Mouse (Mus musculus) kidney, adult 9 months (tissue): ENCODE results near the gene Krt27.

Experiments used
- DNase-seq: peaks from one replicate; pipeline ENCODE4 v3.0.0; 2022

Gene Krt27

DNA sequence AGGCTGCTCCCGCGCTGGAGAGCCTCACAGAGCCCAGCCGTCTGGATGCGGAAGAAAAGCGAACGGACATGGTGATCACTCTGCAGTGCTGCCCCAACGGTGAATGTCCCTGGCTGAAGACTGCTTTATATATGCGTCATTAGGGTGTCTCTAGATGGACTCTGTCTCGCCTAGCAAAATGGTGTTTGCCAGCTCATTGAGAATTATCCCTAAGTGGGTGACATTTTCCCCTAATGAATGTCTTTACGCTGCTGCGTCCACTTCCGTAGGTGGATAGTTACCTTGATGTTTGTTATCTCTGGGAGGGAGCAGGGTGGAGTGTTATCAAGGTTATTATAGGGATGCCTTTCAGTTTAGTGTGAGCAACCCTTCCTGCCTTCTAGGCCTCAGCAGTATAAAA, at the start of gene Krt27:
Krt27 (minus strand) TSS at position 101 of the 400 bp plus-strand sequence.
- no peak for DNase-seq

DNA sequence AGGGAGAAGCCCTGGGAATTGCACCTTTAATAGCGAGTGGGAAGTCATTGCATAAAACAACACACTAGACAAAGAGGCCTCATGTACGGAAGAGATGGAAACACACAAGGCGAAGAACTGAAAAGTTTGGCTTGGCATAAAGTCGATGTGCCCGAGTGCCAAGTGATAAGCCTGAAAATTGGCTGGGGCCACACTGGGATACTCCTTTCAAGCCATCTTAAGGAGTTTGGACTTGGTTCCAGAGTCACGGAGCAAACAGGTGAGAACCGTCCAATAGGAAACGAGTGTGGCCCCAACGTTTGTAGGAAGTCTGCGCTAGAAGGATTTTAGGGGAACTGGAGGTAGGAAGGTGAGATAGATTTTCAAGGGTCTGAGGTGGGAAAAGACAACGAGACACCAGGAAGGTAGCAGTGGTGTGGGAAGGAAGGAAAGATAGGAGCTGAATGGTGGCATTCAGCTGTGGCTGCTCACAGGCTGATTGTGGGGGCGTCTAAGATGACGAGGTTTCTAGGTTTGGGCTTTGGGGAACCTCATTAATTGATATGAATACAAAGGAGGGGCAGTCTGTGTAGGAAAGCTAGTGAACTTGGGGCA, 49.1 kb upstream of the Krt27 start:
- DNase-seq: no peak

DNA sequence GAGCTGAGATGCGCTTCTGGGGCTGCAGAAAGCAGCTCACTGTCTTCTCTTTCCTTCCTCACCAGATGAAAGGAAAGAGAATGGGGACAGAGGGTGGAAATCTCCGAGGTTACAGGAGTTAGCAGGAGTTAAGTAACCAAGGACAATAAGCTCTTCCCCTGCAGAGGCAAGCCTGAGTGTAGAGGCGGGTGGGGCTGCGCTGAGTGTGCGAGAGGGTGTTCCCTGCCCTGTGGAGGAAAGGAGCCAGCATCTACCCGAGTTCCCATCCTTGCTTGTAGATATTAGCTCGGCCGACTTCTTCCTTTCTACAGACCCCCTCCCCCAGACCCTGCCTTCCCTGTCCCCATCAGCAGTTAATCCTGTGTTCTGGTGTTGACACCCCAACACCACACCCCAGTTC, 47.9 kb upstream of the Krt27 start:
- DNase-seq: no peak

DNA sequence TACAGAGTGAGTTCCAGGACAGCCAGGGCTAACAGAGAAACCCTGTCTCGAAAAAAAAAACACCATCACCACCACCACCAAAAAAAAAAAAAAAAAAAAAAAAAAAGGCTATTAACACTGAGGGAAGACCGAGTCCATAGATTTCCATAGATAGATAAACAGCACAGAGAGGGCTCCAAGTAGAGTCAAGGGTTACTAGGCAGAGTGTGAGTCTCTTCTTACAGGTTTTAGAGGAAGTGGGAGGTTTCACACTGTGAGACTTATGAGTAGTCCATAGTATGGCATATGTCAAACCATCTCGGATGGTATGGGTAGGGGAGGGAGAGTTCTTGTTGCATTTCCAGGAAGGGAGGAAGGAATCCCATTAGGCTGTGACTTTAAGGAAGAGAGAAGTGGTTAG, 47.2 kb upstream of the Krt27 start:
- DNase-seq: no peak

DNA sequence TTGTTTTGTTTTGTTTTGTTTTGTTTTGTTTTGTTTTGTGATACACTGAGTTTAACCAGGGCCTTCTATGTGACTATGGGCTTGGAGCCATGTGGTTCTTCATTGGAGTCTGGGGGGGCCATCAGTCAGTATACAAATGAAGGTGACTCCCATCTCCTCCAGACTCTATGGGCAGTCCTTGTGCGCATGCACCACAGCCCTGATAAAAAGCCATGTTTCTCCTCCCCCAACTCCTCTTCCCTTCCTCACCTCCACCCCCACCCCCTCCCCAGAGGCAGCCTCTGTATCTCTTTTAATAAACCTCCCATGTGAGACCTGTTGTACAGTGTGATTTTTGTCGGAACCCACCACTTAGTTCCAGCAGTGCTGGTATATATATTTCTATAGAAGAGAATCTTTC, 45.8 kb upstream of the Krt27 start:
- DNase-seq: no peak

DNA sequence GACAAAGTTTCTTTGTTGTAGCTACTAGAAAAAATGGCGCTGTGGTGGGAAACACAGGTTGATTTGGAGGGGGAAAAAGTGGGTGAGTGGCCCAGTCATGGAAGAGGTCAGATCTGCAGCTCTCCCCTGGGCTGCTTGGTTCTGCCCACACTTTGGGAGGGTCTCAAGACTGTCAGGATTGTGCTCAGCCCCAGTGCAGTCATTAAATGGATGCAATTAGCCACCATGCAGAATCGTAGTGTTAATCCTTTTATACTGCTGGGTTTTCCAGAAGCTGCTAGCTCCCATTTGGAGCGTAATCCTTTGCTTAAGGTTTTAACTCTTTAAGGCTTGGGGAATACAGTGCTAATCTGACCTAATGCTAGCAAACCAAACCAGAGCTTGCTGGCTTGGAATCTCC, 45.1 kb upstream of the Krt27 start:
- no peak for DNase-seq

DNA sequence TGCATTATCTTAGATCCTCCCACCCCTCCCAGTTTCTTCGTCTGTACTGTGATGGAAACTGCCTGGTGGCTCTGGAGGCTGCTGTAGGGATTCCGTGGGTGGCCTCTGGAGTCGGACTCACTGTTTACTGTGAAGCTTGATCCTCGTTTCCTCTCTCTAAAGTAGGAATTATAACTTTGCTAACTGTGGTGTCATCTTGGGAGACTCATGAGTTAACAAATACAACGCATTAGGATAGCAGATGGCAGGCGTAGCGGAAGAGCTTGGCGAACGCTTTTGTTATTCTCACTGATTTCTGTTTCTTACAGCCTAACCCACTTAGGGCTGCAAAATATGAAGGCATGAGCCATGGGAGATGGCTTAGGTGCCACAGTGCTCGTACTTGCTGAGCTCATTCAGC, 41.6 kb upstream of the Krt27 start:
- no peak for DNase-seq

DNA sequence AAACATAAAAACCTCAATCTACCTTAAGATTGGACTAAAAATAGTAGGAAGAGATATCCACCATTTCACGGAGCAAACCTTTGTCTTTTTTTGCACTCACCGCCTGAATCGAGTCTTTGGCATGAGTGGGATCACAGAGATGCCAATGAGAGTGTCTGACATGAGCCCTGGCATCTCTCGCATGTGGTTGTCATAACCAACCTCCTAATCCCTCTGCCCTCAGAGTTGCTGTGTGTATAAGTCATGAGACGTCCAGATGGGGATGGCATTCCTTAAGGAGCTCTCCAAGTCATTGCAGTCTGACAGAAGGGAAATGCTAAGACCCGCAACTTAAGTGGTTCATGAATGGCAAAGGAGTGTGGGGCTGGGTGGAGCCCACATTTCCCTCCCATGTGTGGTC, 40.5 kb upstream of the Krt27 start:
- no peak for DNase-seq

DNA sequence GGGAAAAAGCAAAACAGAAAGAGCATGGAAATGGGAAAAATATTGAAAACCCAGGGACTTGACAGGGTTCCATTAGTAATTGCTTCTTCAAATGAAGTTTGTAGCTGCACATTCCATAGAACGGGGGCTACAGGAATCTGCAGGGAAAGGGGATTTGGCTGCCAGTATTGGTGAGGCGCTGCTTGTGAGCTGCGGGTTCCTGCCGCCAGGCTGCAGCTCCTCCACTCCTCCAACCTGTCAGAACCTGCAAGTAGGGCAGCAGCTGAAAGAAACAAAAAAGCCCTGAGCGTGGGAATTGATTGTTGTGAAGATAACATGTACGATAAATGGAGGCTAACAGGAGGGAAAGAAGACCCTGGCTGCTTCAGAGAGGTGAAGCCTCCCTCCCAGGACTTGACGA, 40.0 kb upstream of the Krt27 start:
- DNase-seq: no peak

DNA sequence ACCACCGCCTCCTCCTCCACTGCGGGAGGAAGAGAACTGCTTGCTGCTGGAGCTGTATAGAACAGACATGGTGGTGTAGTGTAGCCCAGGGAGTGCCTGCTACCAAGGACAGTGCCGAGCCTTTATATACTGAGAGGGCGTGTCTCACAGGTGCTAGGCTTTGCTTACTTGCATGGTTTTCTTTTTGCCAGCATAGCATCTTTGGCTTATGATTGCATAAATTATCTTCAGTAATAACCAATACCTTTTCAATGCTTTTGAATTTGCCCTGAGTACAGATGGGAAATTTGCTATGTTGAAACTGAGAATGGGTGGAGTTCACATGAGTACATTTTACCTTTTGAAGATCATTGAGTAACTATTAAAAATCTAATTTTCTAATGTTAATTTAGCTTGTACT, 38.4 kb upstream of the Krt27 start, which contains the start of gene Krt10:
Krt10 (minus strand) TSS at position 101 of the 400 bp plus-strand sequence.
- DNase-seq: no peak

DNA sequence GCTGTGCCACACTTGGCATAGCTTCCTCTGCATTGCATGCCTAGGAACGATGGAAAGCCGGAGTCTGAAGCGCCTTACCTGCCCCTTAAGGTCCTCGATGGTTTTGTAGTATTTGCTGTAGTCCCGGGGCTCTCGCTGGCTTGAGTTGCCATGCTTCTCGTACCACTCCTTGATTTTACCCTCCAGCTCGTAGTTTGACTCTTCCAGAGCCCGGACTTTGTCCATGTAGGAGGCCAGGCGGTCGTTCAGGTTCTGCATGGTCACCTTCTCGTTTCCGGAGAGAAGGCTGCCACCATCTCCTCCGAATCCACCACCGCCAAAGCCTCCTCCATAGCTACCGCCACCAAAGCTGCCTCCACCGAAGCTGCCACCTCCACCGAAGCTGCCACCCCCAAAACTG, 37.8 kb upstream of the Krt27 start:
- DNase-seq: peak; percentile 54

DNA sequence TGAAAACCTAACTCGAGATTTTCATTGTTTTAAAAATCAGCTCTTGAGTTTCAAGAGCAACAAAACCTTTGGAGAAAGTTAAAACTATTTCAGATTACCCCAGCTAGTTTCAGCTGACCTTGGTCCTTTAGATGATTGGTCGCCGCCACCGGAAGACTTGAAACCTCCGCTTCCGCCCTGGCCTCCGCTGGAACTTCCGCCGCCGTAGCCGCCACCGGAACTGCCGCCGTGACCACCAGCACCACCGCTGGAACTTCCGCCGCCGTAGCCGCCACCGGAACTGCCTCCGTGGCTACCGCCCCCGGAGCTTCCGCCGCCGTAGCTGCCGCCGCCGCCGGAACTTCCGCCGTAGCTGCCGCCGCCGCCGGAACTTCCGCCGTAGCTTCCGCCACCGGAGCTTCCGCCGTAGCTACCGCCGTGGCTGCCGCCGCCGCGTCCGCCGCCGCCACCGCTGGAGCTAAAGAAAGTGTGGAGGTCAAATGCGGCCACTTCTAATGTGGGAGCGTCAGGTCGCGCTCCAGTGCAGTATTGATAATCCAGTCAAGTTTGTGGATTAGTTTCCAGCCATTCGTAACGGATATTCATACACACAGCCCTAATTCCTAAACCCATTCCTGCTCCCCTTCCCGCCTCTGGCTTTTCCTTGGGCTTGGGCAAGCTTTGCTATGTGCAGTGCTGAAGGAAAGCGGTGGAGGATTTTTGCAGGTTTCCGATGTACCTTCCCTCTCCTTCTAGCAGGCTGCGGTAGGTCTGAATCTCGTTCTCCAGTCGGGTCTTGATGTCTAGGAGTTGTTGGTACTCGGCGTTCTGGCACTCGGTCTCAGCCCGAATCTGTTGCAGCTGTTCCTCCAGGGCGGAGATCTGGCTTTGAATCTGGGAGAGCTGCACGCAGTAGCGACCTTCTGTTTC, 35.2 kb upstream of the Krt27 start:
- peak; percentile 94 for DNase-seq

DNA sequence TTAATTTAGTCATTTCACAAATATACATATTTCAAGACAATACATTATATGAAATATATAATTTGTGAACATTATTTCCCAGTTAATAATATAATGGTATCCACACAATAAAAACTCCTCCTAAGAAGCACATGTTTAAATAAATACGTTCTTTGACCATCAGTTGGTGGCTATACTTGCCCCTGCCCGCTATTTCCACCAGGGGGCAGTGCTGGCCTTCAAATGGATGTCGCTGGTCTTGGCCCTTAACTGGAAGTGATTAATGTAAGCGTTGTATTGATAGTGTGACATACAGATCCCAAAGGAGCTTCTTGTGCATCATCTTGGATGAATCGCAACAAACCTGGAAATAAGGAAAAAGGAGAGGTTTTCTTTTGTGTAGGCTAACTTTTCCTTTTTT, 28.7 kb upstream of the Krt27 start:
- peak; percentile 78 for DNase-seq

DNA sequence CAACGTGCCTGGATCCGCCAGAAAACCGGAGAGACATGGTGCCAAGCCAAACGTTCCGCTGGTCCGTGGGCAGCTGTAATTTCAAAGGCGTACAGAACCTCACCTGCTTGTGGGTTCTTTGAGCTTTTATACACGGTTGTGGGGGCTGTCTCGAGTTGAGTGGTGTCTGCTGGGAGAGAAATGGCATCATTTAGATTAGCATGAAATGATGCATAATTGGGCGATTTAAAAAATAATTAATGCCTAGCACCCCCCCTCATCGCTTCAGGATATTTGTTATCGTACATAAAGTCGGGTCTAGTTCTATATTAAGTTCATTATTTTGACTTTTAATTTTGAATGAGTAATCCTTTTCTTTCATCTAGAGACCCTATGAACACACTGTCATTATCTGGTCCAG, 23.9 kb upstream of the Krt27 start, which contains the start of gene Krt28:
Krt28 (minus strand) TSS at position 101 of the 400 bp plus-strand sequence.
- DNase-seq: no peak

DNA sequence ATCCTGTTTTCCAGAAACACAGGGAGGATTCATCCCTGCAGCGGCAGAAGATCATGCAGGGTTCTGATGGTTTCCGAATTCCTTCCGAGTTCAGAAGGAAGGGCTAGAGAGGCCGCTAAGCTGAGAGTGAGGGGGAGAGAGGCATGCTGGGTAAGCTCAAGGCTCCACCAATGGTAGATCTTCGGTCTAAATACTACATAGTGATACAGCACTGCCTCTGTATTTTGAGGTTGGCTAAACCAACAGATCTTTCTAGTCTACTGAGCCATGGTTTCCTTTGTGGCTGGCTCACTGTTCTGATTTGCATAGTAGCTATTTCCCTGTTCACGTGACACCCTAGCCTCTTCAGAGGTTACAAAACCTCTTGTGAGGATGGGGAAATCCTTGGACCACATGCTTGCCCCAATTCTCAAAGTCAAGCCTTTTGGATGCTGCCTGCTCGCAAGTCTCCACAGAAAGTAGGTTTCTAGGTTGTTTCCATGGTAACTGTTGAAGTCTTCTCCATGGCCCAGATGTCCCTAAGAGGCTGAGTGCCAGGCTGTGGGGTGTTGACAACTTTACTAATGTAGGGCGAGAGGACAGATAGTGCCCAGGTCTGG, 19.0 kb upstream of the Krt27 start:
- no peak for DNase-seq

DNA sequence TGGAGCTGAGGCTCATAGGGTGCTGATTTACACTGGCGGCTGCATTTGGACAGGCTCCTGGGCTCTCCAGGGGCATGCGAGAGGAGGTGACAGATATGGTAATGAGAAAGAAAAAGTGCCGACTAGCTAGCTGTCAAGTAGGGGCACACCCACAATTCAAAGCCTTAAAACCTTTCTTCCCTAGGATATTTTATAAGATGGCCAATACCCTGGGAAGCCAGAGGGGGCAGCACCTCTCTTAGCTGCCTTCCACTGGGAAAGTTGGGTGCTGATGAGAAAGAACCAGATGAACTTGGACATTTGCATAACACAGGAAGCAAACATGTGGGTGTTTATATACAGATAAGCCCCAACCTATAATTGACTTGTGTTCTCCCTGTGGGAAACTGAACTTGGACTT, 18.3 kb upstream of the Krt27 start:
- DNase-seq: peak; percentile 15

DNA sequence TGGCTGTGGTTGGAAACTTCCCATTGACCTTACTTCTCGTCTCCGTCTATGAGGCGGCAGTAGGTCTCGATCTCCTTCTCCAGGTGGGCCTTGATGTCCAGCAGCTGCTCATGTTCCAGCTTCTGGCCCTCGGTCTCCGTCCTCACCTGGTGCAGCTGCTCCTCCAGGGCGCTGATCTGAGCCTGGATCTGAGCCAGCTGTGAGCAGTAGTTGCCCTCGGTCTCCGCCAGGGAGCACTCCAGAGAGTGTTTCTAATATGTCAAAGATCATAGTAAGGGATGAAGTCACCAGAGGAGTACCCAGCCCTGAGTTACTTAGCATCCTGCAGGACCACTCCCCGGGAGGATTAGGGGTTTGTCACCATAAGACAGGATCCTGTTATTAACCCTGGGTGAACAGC, 15.9 kb upstream of the Krt27 start:
- peak; percentile 40 for DNase-seq

DNA sequence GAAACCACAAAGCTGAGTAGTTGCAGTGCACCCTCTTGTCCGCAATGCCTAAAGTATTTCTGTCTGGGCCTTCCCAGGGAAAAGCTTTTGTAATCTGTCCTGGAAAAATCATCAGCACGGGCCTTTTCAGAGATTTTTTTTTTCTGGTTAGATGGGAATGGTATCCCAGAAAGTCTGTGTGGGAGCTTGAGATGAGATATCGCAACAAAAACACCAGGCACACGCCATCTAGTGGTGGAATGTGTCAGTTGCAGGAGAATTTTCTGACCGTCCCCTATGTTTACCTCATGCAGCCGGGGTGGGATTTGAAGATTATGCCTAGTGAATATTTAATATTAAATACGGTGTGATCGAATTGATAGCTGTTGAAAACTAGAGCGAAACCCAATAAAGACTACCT, 13.5 kb upstream of the Krt27 start:
- DNase-seq: peak; percentile 38

DNA sequence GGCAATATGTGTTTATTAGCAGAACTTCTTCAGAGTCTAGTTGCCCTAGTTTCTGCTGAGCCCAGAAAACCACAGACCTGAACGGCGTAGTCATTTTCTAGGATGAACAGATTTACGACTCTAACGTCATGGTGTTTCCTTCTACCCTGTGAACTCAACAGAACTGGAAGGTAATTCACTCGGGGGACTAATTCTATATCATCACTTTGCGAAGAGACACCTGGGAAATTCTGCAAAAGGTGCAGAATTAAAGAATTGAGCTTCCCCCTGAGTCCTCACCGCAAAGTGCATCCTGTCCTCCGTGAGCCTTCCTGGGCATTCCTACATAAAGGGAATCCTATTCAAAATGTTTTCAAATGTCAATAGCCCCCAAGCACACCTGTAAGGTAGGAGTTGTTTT, 10.5 kb upstream of the Krt27 start:
- no peak for DNase-seq

DNA sequence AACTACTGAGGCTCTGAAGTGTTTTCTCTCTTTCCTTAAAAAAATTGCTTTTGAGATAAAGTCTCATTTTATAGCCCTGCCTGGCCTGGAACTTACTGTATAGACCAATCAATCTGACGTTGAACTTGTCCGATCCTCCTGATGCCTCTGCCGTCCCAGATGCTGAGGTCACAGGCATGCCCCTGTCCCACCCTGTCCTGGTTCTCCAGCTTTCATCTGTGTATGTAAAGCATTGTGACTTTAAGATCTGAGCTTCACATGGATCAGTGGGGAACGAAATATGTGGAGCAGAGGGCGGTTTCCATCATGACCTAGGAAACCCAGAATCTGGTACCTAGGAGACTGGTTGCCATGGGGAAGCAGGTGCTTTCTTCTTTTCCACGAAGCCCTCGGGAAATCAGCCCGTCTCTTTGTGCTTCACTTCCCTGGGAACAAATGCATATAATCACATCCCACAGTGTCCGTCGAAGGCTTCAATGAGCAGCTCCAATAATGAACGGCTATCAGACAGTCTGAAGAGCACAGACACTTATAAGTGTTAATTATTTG, 11.5 kb downstream of the Krt27 start:
- DNase-seq: no peak

DNA sequence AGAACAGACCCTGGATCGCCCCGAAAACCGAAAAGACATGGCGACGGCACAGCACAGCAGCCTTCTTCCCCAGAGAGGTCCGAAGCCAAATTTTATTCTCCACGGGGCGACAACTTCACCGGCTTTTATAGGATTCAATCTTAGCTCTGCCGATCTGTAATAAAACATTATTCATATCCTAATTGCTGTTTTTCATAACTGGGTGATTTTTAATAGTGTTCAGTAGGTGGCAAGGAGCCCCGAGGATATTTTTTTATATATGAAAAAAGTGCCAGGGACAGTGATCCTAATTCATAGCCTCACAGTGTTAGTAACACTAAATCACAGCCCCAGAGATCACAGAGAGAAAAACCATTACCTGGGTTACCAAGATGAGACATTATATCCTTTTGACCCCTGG, 13.0 kb downstream of the Krt27 start, which contains the start of gene Krt26:
Krt26 (minus strand) TSS at position 101 of the 400 bp plus-strand sequence.
- DNase-seq: no peak

DNA sequence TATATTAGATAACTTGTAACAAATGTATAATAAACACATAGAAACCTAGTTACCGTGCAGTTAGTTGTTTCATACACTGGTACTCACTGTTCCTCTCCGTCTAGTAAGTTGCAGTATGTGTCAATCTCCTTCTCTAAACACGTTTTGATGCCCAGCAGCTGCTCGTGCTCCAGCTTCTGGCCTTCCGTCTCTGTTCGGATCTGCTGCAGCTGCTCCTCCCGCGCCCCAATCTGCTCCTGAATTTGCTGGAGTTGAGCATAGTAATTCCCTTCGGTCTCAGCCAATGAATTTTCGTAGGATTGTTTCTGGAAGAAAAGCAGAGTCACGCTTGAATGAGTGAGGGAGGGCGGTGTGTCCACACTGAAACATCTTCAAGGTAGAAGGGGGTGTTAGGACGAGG, 17.5 kb downstream of the Krt27 start:
- DNase-seq: no peak

DNA sequence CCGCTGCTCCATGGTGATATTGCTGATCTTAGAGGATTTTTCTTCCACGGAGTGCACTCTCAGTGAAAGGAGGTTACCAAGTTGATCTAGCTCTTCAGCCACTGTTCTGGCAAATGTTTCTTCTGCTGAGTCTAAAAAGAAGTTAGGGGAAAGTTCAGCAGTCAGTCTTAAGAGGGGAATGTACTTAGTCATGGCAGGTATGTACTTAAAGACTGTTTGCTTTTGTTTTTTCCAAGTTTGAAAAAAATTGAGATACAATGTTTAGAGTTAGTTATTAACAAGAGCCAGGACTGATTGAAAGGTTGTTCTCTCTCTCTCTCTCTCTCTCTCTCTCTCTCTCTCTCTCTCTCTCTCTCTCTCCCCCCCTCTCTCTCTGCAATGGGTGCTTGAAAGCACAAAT, 21.2 kb downstream of the Krt27 start:
- DNase-seq: no peak

DNA sequence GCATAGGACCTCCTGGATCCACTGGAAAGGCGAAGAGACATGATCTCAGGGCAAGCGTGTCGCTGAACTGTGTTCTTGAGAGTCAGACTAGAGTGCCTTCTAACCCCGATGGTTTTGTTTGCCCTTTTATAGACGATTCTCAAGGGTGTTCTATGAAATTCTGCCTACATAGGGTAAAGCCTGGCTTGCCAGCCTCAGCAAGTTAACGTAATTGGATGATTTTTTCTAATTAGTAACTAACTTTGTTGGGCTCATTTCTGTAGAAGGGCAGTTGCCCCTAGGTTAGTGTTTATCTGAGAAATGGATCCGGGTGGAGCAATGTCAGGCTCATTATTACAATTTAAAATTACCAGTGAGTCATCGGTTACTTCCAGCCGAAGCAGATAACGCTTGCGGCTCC, 28.1 kb downstream of the Krt27 start, which contains the start of gene Krt25:
Krt25 (minus strand) TSS at position 101 of the 400 bp plus-strand sequence.
- DNase-seq: no peak
